Mouse (Mus musculus): ENCODE data around the gene Bcl2a1a.

DNA sequence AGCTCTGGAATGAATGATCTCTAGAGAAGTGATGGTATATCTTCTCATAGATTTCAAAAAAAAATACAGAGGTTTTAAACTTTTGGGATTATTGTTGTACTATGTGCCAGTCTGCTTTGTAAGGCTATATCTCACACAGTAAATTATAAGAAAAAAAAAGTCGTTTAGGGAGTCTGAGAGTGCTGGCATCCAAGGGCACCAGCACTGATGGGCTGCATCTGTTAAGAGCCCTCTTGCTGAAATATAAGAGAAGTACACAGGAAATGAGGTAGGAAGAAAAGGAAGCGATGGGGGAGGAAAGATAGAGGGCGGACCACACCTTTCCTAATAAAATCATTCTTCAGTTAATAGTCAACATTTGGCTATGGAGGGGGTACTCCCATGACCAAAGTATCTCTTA lies 2.2 kb downstream of the Bcl2a1a start:
- TF ChIP-seq CTCF (IDR thresholded peaks at IDR 0.05; ENCODE audit: low read depth, low read length) (no peak), POLR2A (IDR thresholded peaks at IDR 0.05; ENCODE audit: insufficient read depth, low read length) (no peak), EP300 (IDR thresholded peaks at IDR 0.05; ENCODE audit: insufficient read depth, low read depth, low read length) (no peak)

Data from ES-Bruce4 (cell line).